ENCODE assay signal across 17 mouse cellular contexts in the genomic region with DNA sequence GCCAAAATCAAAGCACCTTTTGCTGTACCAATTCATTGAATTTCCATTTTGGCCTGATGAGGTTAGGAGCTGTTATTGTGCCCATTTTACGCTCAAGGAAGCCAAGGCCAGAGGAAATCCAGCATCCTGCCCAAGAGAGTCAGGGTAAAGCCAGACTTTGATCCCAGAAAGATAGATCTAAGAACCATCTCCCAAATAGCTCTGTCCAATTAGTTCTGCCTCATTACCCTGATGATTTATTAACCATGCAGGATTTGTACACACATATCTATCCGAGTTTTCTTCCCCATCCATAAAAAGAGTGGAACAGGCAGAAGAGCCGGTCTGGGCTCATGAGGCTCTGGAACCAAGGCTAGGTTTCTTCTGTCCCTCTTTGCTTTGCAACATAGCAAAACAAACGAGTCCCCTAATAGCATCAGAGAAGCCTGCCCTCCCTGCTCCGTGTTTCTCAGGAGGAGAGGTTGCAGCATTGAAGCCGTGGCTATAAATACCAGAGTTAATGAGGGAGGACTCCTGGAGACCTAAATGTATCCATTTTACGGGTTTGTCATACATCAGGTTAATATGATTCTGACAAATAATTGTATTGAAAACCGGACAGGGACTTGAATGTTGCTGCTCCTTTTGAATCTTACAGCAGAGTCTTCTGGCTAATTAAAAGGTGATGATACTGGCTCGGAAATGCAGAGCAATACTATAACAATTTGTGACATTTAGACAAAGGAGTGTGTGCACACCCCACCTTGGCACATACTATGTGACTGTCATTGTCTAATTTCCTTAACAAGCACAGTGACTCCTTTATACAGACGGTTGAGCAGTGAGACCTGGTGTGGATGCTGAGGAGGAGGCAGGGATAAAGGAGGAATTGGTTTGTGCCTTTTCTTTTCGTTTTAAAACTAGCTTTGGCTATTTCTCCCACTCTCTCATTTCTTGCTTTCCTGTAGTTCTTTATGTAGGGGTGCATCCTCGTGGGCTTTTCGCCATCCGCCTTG.
DNase-seq lines count a peak whose midpoint lies in the region; ATAC-seq lines count a peak whose summit lies in the region.
"Had no signal": no experiment of that assay in that cellular context is flagged by ENCODE, and none has a peak within 500 bp of the region (broad histone marks: within the 10 kb centered on the region; RNA-seq: fewer than 3 reads in every experiment).

No protein-coding gene starts in this region.

- H3K36me3 ChIP-seq in neural tube, embryonic 14.5 days (ENCODE audit: control insufficient read depth, insufficient read depth, low read length), result no peaks in the 10 kb centered on the region
- H3K36me3 ChIP-seq: heart, embryonic 13.5 days; limb, embryonic 12.5 days; midbrain, embryonic 15.5 days had no signal

- H3K27ac ChIP-seq in neural tube, embryonic 14.5 days (ENCODE audit: low read depth, low read length), result no peak overlapping the region
- H3K27ac ChIP-seq: heart, embryonic 13.5 days; limb, embryonic 12.5 days; liver, embryonic 14.5 days; midbrain, embryonic 15.5 days had no signal

- H3K4me2 ChIP-seq in neural tube, embryonic 14.5 days (ENCODE audit: low read depth, low read length), result no peak overlapping the region
- H3K4me2 ChIP-seq: heart, embryonic 13.5 days; limb, embryonic 12.5 days; midbrain, embryonic 15.5 days had no signal

- no peak overlapping the region for H3K4me3 ChIP-seq in neural tube, embryonic 14.5 days (ENCODE audit: low read depth, low read length)
- H3K4me3 ChIP-seq: heart, embryonic 13.5 days; limb, embryonic 12.5 days; midbrain, embryonic 15.5 days had no signal

- no peaks in the 10 kb centered on the region for H3K27me3 ChIP-seq in neural tube, embryonic 14.5 days (ENCODE audit: control insufficient read depth, insufficient read depth, low read length)
- H3K27me3 ChIP-seq: limb, embryonic 12.5 days; midbrain, embryonic 15.5 days had no signal

- WGBS in neural tube, embryonic 14.5 days, result 29% methylated on average over 14 of the region's 14 CpGs

- H3K9me3 ChIP-seq in neural tube, embryonic 14.5 days (ENCODE audit: control insufficient read depth, low read length), result no peaks in the 10 kb centered on the region
- H3K9me3 ChIP-seq: heart, embryonic 13.5 days; limb, embryonic 12.5 days; midbrain, embryonic 15.5 days had no signal

- H3K9ac ChIP-seq in neural tube, embryonic 14.5 days (replicated peaks; ENCODE audit: low read depth, low read length), result no peak overlapping the region
- H3K9ac ChIP-seq: heart, embryonic 13.5 days; limb, embryonic 12.5 days; liver, embryonic 14.5 days; midbrain, embryonic 15.5 days had no signal

- peaks cover 3% of the 10 kb centered on the region; the same call in 1 of the 2 replicates for H3K4me1 ChIP-seq in neural tube, embryonic 14.5 days (ENCODE audit: control insufficient read depth, insufficient read depth, low read length)
- H3K4me1 ChIP-seq: heart, embryonic 13.5 days; limb, embryonic 12.5 days; midbrain, embryonic 15.5 days had no signal

- ATAC-seq in neural tube, embryonic 14.5 days (ENCODE audit: low read depth), result peak; percentile 51; the same call in 1 of the 2 replicates
- ATAC-seq: forebrain, embryonic 14.5 days; intestine, postnatal 0 days; midbrain, embryonic 15.5 days had no signal

- peak; percentile 43 for DNase-seq in kidney, adult 9 months
- no peak for DNase-seq in kidney, adult 18-20 months
- peak; percentile 28 for DNase-seq in MN1 (ENCODE audit: low spot score)
- DNase-seq in embryo, embryonic 9.5 days (ENCODE audit: extremely low spot score), result peak; percentile 19
- no peak for DNase-seq in lung, postnatal 14 days
- no peak for DNase-seq in spleen, postnatal 14 days (ENCODE audit: low spot score in 2 of 2)
- DNase-seq: cerebellum, adult 9-11 months; heart, postnatal 36 days; layer of hippocampus, adult 9-11 months; thymus, postnatal 36 days had no signal

Comparison
In these comparisons a context has a peak if more than half of its experiments do, and no peak if none do; other contexts are left out.
1. DNase-seq: peak in kidney, adult 9 months (single experiment), MN1 (single experiment) and embryo, embryonic 9.5 days (single experiment); none in kidney, adult 18-20 months (single experiment), lung, postnatal 14 days (single experiment) and spleen, postnatal 14 days (0 of 2).